ENCODE assay signal across 7 mouse cellular contexts in genomic region chr13:103919234-103919955, GRCm38 (mm10). TPM values are rescaled to one million over a fixed set of nuclear protein-coding genes. Genes with fewer than 3 reads are reported as not detected.
DNase-seq lines count a peak whose midpoint lies in the region; ATAC-seq and TF ChIP-seq lines count a peak whose summit lies in the region.

No protein-coding gene starts in this region.

- WGBS in embryonic facial prominence, embryonic 13.5 days, result under 1% methylated on average over 32 of the region's 32 CpGs
- WGBS in heart, embryonic 15.5 days, result under 1% methylated on average over 32 of the region's 32 CpGs
- WGBS in small intestine, adult 2 months, result under 1% methylated on average over 32 of the region's 32 CpGs

- H3K36me3 ChIP-seq in CH12.LX (replicated peaks in 1 of 2; ENCODE audit: control insufficient read depth in 1 of 2, insufficient read depth in 1 of 2, low read length in 1 of 2), result peaks cover 0 to 5% of the 10 kb centered on the region in 2 experiments
- H3K36me3 ChIP-seq in embryonic facial prominence, embryonic 13.5 days, result no peaks in the 10 kb centered on the region
- H3K36me3 ChIP-seq in heart, embryonic 15.5 days, result no peaks in the 10 kb centered on the region
- no peaks in the 10 kb centered on the region for H3K36me3 ChIP-seq in small intestine, adult 2 months (ENCODE audit: control insufficient read depth, insufficient read depth, low read length)

- H3K9ac ChIP-seq in CH12.LX (ENCODE audit: insufficient read depth, low read depth), result peak overlapping the region; percentile 91
- H3K9ac ChIP-seq in embryonic facial prominence, embryonic 13.5 days, result peak overlapping the region; percentile 100
- peak overlapping the region; percentile 93 for H3K9ac ChIP-seq in heart, embryonic 15.5 days

- H3K4me3 ChIP-seq in CH12.LX (replicated peaks in 1 of 3; ENCODE audit: low read depth in 2 of 3, low read length in 2 of 3, poor library complexity in 1 of 3), result peak overlapping the region; percentile 79 to 98 (median 85)
- peak overlapping the region; percentile 90 for H3K4me3 ChIP-seq in embryonic facial prominence, embryonic 13.5 days
- H3K4me3 ChIP-seq in heart, embryonic 15.5 days, result peak overlapping the region; percentile 75
- H3K4me3 ChIP-seq in small intestine, adult 2 months (ENCODE audit: low read depth, low read length), result peak overlapping the region; percentile 96

- peak; percentile 33 for DNase-seq in CH12.LX (ENCODE audit: extremely low read depth)
- peak; percentile 34 to 42 for DNase-seq in adrenal gland, adult 18-20 months (ENCODE audit: low spot score in 2 of 2)
- DNase-seq in kidney, postnatal 25 days, result peak; percentile 56 to 58
- DNase-seq in lung, postnatal 4 days, result peak; percentile 34 to 45

- no peaks in the 10 kb centered on the region for H3K9me3 ChIP-seq in CH12.LX (replicated peaks; ENCODE audit: low read length)
- no peaks in the 10 kb centered on the region for H3K9me3 ChIP-seq in embryonic facial prominence, embryonic 13.5 days
- no peaks in the 10 kb centered on the region for H3K9me3 ChIP-seq in heart, embryonic 15.5 days (replicated peaks)

- H3K27ac ChIP-seq in CH12.LX (ENCODE audit: insufficient read depth, low read depth), result peak overlapping the region; percentile 98
- H3K27ac ChIP-seq in embryonic facial prominence, embryonic 13.5 days, result peak overlapping the region; percentile 100
- peak overlapping the region; percentile 99 for H3K27ac ChIP-seq in heart, embryonic 15.5 days
- peak overlapping the region; percentile 99 for H3K27ac ChIP-seq in small intestine, adult 2 months (ENCODE audit: insufficient read depth, low read depth, low read length)

- H3K4me2 ChIP-seq in CH12.LX (ENCODE audit: insufficient read depth, low read depth, poor library complexity, severe bottlenecking), result peak overlapping the region; percentile 84; the same call in 1 of the 2 replicates
- peak overlapping the region; percentile 66 for H3K4me2 ChIP-seq in embryonic facial prominence, embryonic 13.5 days
- peak overlapping the region; percentile 81 for H3K4me2 ChIP-seq in heart, embryonic 15.5 days

- peaks cover 30% of the 10 kb centered on the region for H3K79me2 ChIP-seq in CH12.LX (replicated peaks; ENCODE audit: control insufficient read depth, extremely low read depth, insufficient read depth, poor library complexity, severe bottlenecking)

- no peak for ATAC-seq in embryonic facial prominence, embryonic 13.5 days (ENCODE audit: insufficient number of reproducible peaks, insufficient read depth, low FRiP score, low TSS enrichment, low read depth)
- no peak for ATAC-seq in heart, embryonic 15.5 days (replicated peaks; ENCODE audit: insufficient number of reproducible peaks, insufficient read depth, low FRiP score, low read depth)

- TF ChIP-seq RAD21 in CH12.LX (IDR thresholded peaks at IDR 0.05; ENCODE audit: low read depth, low read length), result no peak

- TF ChIP-seq CTCF in CH12.LX (conservative IDR thresholded peaks at IDR 0.05 in 1 of 2, IDR thresholded peaks at IDR 0.05 in 1 of 2; ENCODE audit: low read depth in 2 of 2, low read length in 2 of 2), result no peak
- no peak for TF ChIP-seq CTCF in small intestine, adult 2 months (IDR thresholded peaks at IDR 0.05; ENCODE audit: extremely low read depth, insufficient read length, insufficient replicate concordance, low read depth, low read length)

- no peak for TF ChIP-seq POLR2A in CH12.LX (IDR thresholded peaks at IDR 0.05; ENCODE audit: low read depth, low read length)
- TF ChIP-seq POLR2A in small intestine, adult 2 months (IDR thresholded peaks at IDR 0.05; ENCODE audit: low read depth, low read length), result no peak

- dilution Hi-C loops in CH12.LX (cut with MboI; ENCODE audit: extremely low pct_ligation_motif_present, extremely low pct_unique_long_range_greater_than_20kb, low sequenced_read_pairs), result no loop called here

- no peak for TF ChIP-seq EP300 in CH12.LX (IDR thresholded peaks at IDR 0.05; ENCODE audit: low read length)

- in situ Hi-C loops in CH12.LX (cut with MboI; ENCODE audit: low pct_ligation_motif_present, low pct_unique_long_range_greater_than_20kb, low sequenced_read_pairs), result no loop called here

- no peaks in the 10 kb centered on the region for H3K27me3 ChIP-seq in CH12.LX (replicated peaks)
- H3K27me3 ChIP-seq in embryonic facial prominence, embryonic 13.5 days, result no peaks in the 10 kb centered on the region
- H3K27me3 ChIP-seq in heart, embryonic 15.5 days, result no peaks in the 10 kb centered on the region
- no peaks in the 10 kb centered on the region for H3K27me3 ChIP-seq in small intestine, adult 2 months (ENCODE audit: control insufficient read depth, insufficient read depth, low read length)

- H3K4me1 ChIP-seq in CH12.LX (ENCODE audit: control insufficient read depth in 1 of 2, insufficient read depth in 2 of 2), result peaks cover 5 to 53% of the 10 kb centered on the region in 2 experiments; a peak in 2 of 4 replicates
- peaks cover 26% of the 10 kb centered on the region for H3K4me1 ChIP-seq in embryonic facial prominence, embryonic 13.5 days
- peaks cover 15% of the 10 kb centered on the region for H3K4me1 ChIP-seq in heart, embryonic 15.5 days (replicated peaks)
- peaks cover 3% of the 10 kb centered on the region; the same call in 1 of the 2 replicates for H3K4me1 ChIP-seq in small intestine, adult 2 months (ENCODE audit: control insufficient read depth, insufficient read depth, insufficient read length, low read length)

TF ChIP-seq in CH12.LX, 34 proteins besides CTCF, POLR2A, EP300 and RAD21:
- TF ChIP-seq MAFK (IDR thresholded peaks at IDR 0.05; ENCODE audit: insufficient replicate concordance, low read length) (peak; percentile 55; the same call in 1 of the 2 replicates), SIN3A (IDR thresholded peaks at IDR 0.05; ENCODE audit: low read length) (peak; percentile 72; the same call in 1 of the 2 replicates), CHD1 (IDR thresholded peaks at IDR 0.05; ENCODE audit: low read depth, low read length) (peak; percentile 71; the same call in 1 of the 2 replicates), ETS1 (conservative IDR thresholded peaks at IDR 0.05; ENCODE audit: low read depth, low read length) (no peak), TBP (conservative IDR thresholded peaks at IDR 0.05; ENCODE audit: low read depth, low read length) (no peak), ZMIZ1 (IDR thresholded peaks at IDR 0.05; ENCODE audit: low read depth, low read length) (no peak), PAX5 (IDR thresholded peaks at IDR 0.05; ENCODE audit: low read length) (no peak), ZC3H11A (IDR thresholded peaks at IDR 0.05; ENCODE audit: low read depth, low read length) (no peak), JUND (conservative IDR thresholded peaks at IDR 0.05; ENCODE audit: low read depth, low read length) (no peak), USF2 (conservative IDR thresholded peaks at IDR 0.05; ENCODE audit: low read depth, low read length) (no peak), UBTF (IDR thresholded peaks at IDR 0.05; ENCODE audit: low read depth, low read length) (0 out of 2 replicates have a peak, but pooled peaks have one; percentile 34), BHLHE40 (IDR thresholded peaks at IDR 0.05; ENCODE audit: low read depth, low read length) (no peak), JUN (IDR thresholded peaks at IDR 0.05; ENCODE audit: insufficient read depth, low read depth, low read length) (no peak), GABPA (IDR thresholded peaks at IDR 0.05; ENCODE audit: insufficient replicate concordance, low read depth, low read length) (no peak), USF1 (IDR thresholded peaks at IDR 0.05; ENCODE audit: low read depth, low read length) (no peak), MYC (IDR thresholded peaks at IDR 0.05; ENCODE audit: low read depth, low read length) (no peak), SMC3 (IDR thresholded peaks at IDR 0.05; ENCODE audit: low read depth, low read length) (no peak), MXI1 (IDR thresholded peaks at IDR 0.05; ENCODE audit: low read depth, low read length) (peak; percentile 71; the same call in 1 of the 2 replicates), NRF1 (IDR thresholded peaks at IDR 0.05; ENCODE audit: low read depth, low read length) (no peak), RCOR1 (conservative IDR thresholded peaks at IDR 0.05; ENCODE audit: low read depth, low read length) (no peak), ELF1 (IDR thresholded peaks at IDR 0.05; ENCODE audit: low read depth, low read length) (0 out of 2 replicates have a peak, but pooled peaks have one; percentile 16)

RNA-seq across cellular contexts. Expression of gene Erbin, which starts 0.9 kb away (rescaled TPM):
- total RNA-seq in CH12.LX (2012; rRNA removed) (24.6 and 26.2 TPM in 2 replicates), CH12.LX (2014; rRNA removed) (45.8 and 54.5 TPM in 2 replicates)
- polyA plus RNA-seq in CH12.LX (2012; ENCODE audit: insufficient read length, low read depth), result 27.6 and 30.9 TPM in 2 replicates
- total RNA-seq in adrenal gland, adult 18-20 months (2021), result 10 to 100 TPM; 77.4 to 92.4 TPM
- 22.3 and 27.2 TPM in 2 replicates for polyA plus RNA-seq in embryonic facial prominence, embryonic 13.5 days (2015; fragmentation: Nextera tagmentation; extraction: Ambion mirVana)
- 10.3 and 11.1 TPM in 2 replicates for polyA plus RNA-seq in heart, embryonic 15.5 days (2015; fragmentation: Nextera tagmentation; extraction: Ambion mirVana)
- polyA plus RNA-seq in small intestine, adult 2 months (2012; rRNA removed), result 4.3 and 15.7 TPM in 2 replicates
